8 mouse cellular contexts compared by ENCODE assay signal in genomic region chr6:90422565-90422964, GRCm38 (mm10). TPM values are rescaled to one million over a fixed set of nuclear protein-coding genes. Genes with fewer than 3 reads are reported as not detected.
A peak's percentile ranks its signal among the peaks of the same experiment; 100 is the strongest.
DNase-seq lines count a peak whose midpoint lies in the region; ATAC-seq lines count a peak whose summit lies in the region.

No protein-coding gene starts in this region.

- H3K4me1 ChIP-seq in hindbrain, embryonic 12.5 days = peaks cover under 1% of the 10 kb centered on the region; the same call in 1 of the 2 replicates

- H3K4me3 ChIP-seq in hindbrain, embryonic 12.5 days = peak overlapping the region; percentile 13

- H3K9me3 ChIP-seq in hindbrain, embryonic 12.5 days (replicated peaks) = no peaks in the 10 kb centered on the region

- peak; percentile 73 for DNase-seq in Muller cell, postnatal 12 days (ENCODE audit: inconsistent ontology term)
- peak; percentile 72 for DNase-seq in cerebellum, adult 9-10 months
- DNase-seq in frontal cortex, postnatal 10 days (ENCODE audit: low spot score in 2 of 2) = peak; percentile 70 to 83
- peak; percentile 81 to 88 for DNase-seq in layer of hippocampus, postnatal 10 days (ENCODE audit: low spot score in 2 of 2)
- peak; percentile 84 for DNase-seq in lung, postnatal 10 days
- peak; percentile 38 for DNase-seq in retina, adult 2 months (ENCODE audit: low read depth, low spot score)
- peak; percentile 88 for DNase-seq in thymus, postnatal 4 days

- no peak overlapping the region; the same call in 1 of the 2 replicates for H3K9ac ChIP-seq in hindbrain, embryonic 12.5 days

- peak overlapping the region; percentile 48 for H3K4me2 ChIP-seq in hindbrain, embryonic 12.5 days (replicated peaks)

- peaks cover 14% of the 10 kb centered on the region for H3K27me3 ChIP-seq in hindbrain, embryonic 12.5 days

- H3K27ac ChIP-seq in hindbrain, embryonic 12.5 days = no peak overlapping the region; the same call in 1 of the 2 replicates

- H3K36me3 ChIP-seq in hindbrain, embryonic 12.5 days = no peaks in the 10 kb centered on the region

- WGBS in hindbrain, embryonic 12.5 days = 5% methylated on average over 14 of the region's 14 CpGs

- peak; percentile 86 for ATAC-seq in hindbrain, embryonic 12.5 days (ENCODE audit: low FRiP score)

RNA-seq across cellular contexts. Expression of gene Cfap100, which starts 6.0 kb away (rescaled TPM):
- polyA plus RNA-seq in hindbrain, embryonic 12.5 days (2016; fragmentation: Nextera tagmentation; extraction: Ambion mirVana) = 2.8 and 3.8 TPM in 2 replicates
- total RNA-seq in layer of hippocampus, postnatal 10 days (2021) = 1 to 10 TPM; 8.8 to 9.2 TPM

RNA-seq across cellular contexts. Expression of gene Klf15, which starts 39.8 kb away (rescaled TPM):
- polyA plus RNA-seq in hindbrain, embryonic 12.5 days (2016; fragmentation: Nextera tagmentation; extraction: Ambion mirVana) = 6.3 and 6.9 TPM in 2 replicates
- 10 to 100 TPM; 18.5 to 23.7 TPM for total RNA-seq in layer of hippocampus, postnatal 10 days (2021)

RNA-seq across cellular contexts. Expression of gene Zxdc, which starts 53.3 kb away (rescaled TPM):
- 13.0 and 16.4 TPM in 2 replicates for polyA plus RNA-seq in hindbrain, embryonic 12.5 days (2016; fragmentation: Nextera tagmentation; extraction: Ambion mirVana)
- 10 to 100 TPM; 25.5 to 26.4 TPM for total RNA-seq in layer of hippocampus, postnatal 10 days (2021)

Comparison
In these comparisons a context has a peak if more than half of its experiments do, and no peak if none do; other contexts are left out.
1. DNase-seq: peak in every context shown above with its lines; median percentile 88 in thymus, postnatal 4 days; 84 in layer of hippocampus, postnatal 10 days; 84 in lung, postnatal 10 days; 76 in frontal cortex, postnatal 10 days; 73 in Muller cell, postnatal 12 days; 72 in cerebellum, adult 9-10 months; 38 in retina, adult 2 months.